Mouse (Mus musculus) liver, embryonic 11.5 days (tissue): ENCODE measurements around the gene Adamts7. TPM values are rescaled to one million over a fixed set of nuclear protein-coding genes. Genes with fewer than 3 reads are reported as not detected.
A peak's percentile ranks its signal among the peaks of the same experiment; 100 is the strongest.

Source experiments
- ATAC-seq: fragments of 200-750 bp; cut with Nextera tagmentation; replicated peaks from 2 replicates; pipeline ENCODE4 v1.8.0; 2017; ENCODE audit warnings: moderate number of reproducible peaks, mild to moderate bottlenecking, moderate TSS enrichment, moderate library complexity; ENCODE audit not compliant: low FRiP score
- DNase-seq: peaks from one replicate; pipeline ENCODE4 v3.0.0-alpha.2; 2017; ENCODE audit warnings: low spot score
- H3K27ac ChIP-seq: fragments of 300-500 bp; sonication (generic); 2 replicates; pipeline ENCODE4 v1.5.1; 2014; ENCODE audit warnings: mild to moderate bottlenecking, low read depth, low read length, control low read depth
- H3K27me3 ChIP-seq: fragments of 300-500 bp; sonication (generic); replicated peaks from 2 replicates; pipeline ENCODE4 v1.6.1; 2014; ENCODE audit warnings: low read length, mixed read lengths; ENCODE audit not compliant: control insufficient read depth, insufficient read depth
- H3K36me3 ChIP-seq: fragments of 300-500 bp; sonication (generic); 2 replicates; pipeline ENCODE4 v1.6.1; 2014; ENCODE audit warnings: mild to moderate bottlenecking, low read length, moderate library complexity, mixed read lengths; ENCODE audit not compliant: control insufficient read depth, insufficient read depth
- H3K4me1 ChIP-seq: fragments of 300-500 bp; sonication (generic); replicated peaks from 2 replicates; pipeline ENCODE4 v1.6.1; 2014; ENCODE audit warnings: low read length, mixed read lengths; ENCODE audit not compliant: control insufficient read depth, insufficient read depth
- H3K4me2 ChIP-seq: fragments of 300-500 bp; sonication (generic); 2 replicates; pipeline ENCODE4 v1.6.1; 2014; ENCODE audit warnings: mild to moderate bottlenecking, control low read depth, moderate library complexity
- H3K4me3 ChIP-seq: fragments of 300-500 bp; sonication (generic); 2 replicates; pipeline ENCODE4 v1.5.1; 2014; ENCODE audit warnings: low read depth, low read length, control low read depth
- H3K9ac ChIP-seq: fragments of 300-500 bp; sonication (generic); 2 replicates; pipeline ENCODE4 v1.6.1; 2014; ENCODE audit warnings: low read depth, low read length, control low read depth
- H3K9me3 ChIP-seq: fragments of 300-500 bp; sonication (generic); 2 replicates; pipeline ENCODE4 v1.6.1; 2016; ENCODE audit warnings: low read length, inconsistent platforms, mixed read lengths; ENCODE audit not compliant: control insufficient read depth
- WGBS: fragments of 180-500 bp; shearing (Covaris S2); extraction: QIAGEN DNeasy Blood & Tissue Kit; methylation state at CpG from one replicate; pipeline ENCODE4 v1.1.7; 2014; 5-methylcytosine and 5-hydroxymethylcytosine counted together
- polyA plus RNA-seq: library from polyadenylated mRNA; unstranded; fragments of >200 nt; fragmentation: Nextera tagmentation; extraction: Ambion mirVana; gene quantifications from 2 replicates; pipeline ENCODE4 v1.2.1, GENCODE M21; 2014

Gene Adamts7
- polyA plus RNA-seq, 1 experiment from 2014 or later: 3.2 TPM

- Histone ChIP-seq H3K36me3 (peaks cover 7% of the 10 kb centered on the region; the same call in 1 of the 2 replicates), H3K27me3 (no peaks in the 10 kb centered on the region), H3K4me1 (peaks cover 72% of the 10 kb centered on the region), H3K4me3 (no peak overlapping the region), H3K9ac (no peak overlapping the region; the same call in 1 of the 2 replicates), H3K27ac (peak overlapping the region; percentile 38), H3K9me3 (no peaks in the 10 kb centered on the region), H3K4me2 (no peak overlapping the region)
- no peak for DNase-seq
- WGBS: 73% methylated on average over 7 of the region's 7 CpGs
- no peak for ATAC-seq
Observed at GRCm38 (mm10) chr9:90247316-90247715, 84.4 kb downstream of the Adamts7 start.

- Histone ChIP-seq H3K9me3 (no peaks in the 10 kb centered on the region), H3K36me3 (peaks cover 7% of the 10 kb centered on the region; the same call in 1 of the 2 replicates), H3K27me3 (no peaks in the 10 kb centered on the region), H3K4me3 (no peak overlapping the region), H3K27ac (peak overlapping the region; percentile 65), H3K4me2 (peak overlapping the region; percentile 15; the same call in 1 of the 2 replicates), H3K4me1 (peaks cover 69% of the 10 kb centered on the region), H3K9ac (peak overlapping the region; percentile 47)
- DNase-seq (no peak), ATAC-seq (no peak)
- 87% methylated on average over 7 of the region's 7 CpGs for WGBS
Observed at GRCm38 (mm10) chr9:90248326-90248725, 85.5 kb downstream of the Adamts7 start.

- Histone ChIP-seq H3K4me2 (peak overlapping the region; percentile 15; the same call in 1 of the 2 replicates), H3K36me3 (peaks cover 7% of the 10 kb centered on the region; the same call in 1 of the 2 replicates), H3K27me3 (no peaks in the 10 kb centered on the region), H3K4me1 (peaks cover 66% of the 10 kb centered on the region), H3K27ac (peak overlapping the region; percentile 99), H3K9me3 (no peaks in the 10 kb centered on the region), H3K4me3 (no peak overlapping the region), H3K9ac (no peak overlapping the region; the same call in 1 of the 2 replicates)
- DNase-seq (no peak), ATAC-seq (no peak)
- 74% methylated on average over 2 of the region's 2 CpGs for WGBS
Observed at GRCm38 (mm10) chr9:90249036-90249435, 86.2 kb downstream of the Adamts7 start.

GRCm38 (mm10) chr9:90250141-90250775 lies 87.4 kb downstream of the Adamts7 start:
- DNase-seq: no peak
- Histone ChIP-seq H3K9ac (peak overlapping the region; percentile 66), H3K36me3 (peaks cover 7% of the 10 kb centered on the region; the same call in 1 of the 2 replicates), H3K4me1 (peaks cover 63% of the 10 kb centered on the region), H3K4me2 (peak overlapping the region; percentile 57), H3K27ac (peak overlapping the region; percentile 99), H3K27me3 (no peaks in the 10 kb centered on the region), H3K9me3 (no peaks in the 10 kb centered on the region), H3K4me3 (peak overlapping the region; percentile 4; the same call in 1 of the 2 replicates)
- ATAC-seq: peak; percentile 92
- 35% methylated on average over 5 of the region's 5 CpGs for WGBS

- ATAC-seq: peak; percentile 60
- peak overlapping the region; percentile 44 for H3K4me2 ChIP-seq
- peaks cover 7% of the 10 kb centered on the region; the same call in 1 of the 2 replicates for H3K36me3 ChIP-seq
Observed at GRCm38 (mm10) chr9:90250964-90251750, 88.3 kb downstream of the Adamts7 start.

GRCm38 (mm10) chr9:90253181-90253580 lies 90.3 kb downstream of the Adamts7 start:
- 0 out of 2 replicates have a peak, but pooled peaks cover 3% of the 10 kb centered on the region for H3K36me3 ChIP-seq
- H3K27ac ChIP-seq: no peak overlapping the region
- 91% methylated on average over 2 of the region's 2 CpGs for WGBS
- H3K4me1 ChIP-seq: peaks cover 66% of the 10 kb centered on the region
- H3K4me3 ChIP-seq: no peak overlapping the region
- no peak overlapping the region for H3K4me2 ChIP-seq
- H3K27me3 ChIP-seq: no peaks in the 10 kb centered on the region
- no peak overlapping the region for H3K9ac ChIP-seq
- no peak for ATAC-seq
- no peak for DNase-seq
- H3K9me3 ChIP-seq: no peaks in the 10 kb centered on the region

More at GRCm38 (mm10) chr9:90250964-90251750, 88.3 kb downstream of the Adamts7 start:
- H3K9ac ChIP-seq: peak overlapping the region; percentile 26; the same call in 1 of the 2 replicates
- 67% methylated on average over 13 of the region's 13 CpGs for WGBS
- no peaks in the 10 kb centered on the region for H3K27me3 ChIP-seq
- H3K4me1 ChIP-seq: peaks cover 61% of the 10 kb centered on the region
- H3K9me3 ChIP-seq: no peaks in the 10 kb centered on the region
- H3K4me3 ChIP-seq: no peak overlapping the region
- H3K27ac ChIP-seq: peak overlapping the region; percentile 99
- no peak for DNase-seq

- Histone ChIP-seq H3K9ac (peak overlapping the region; percentile 10; the same call in 1 of the 2 replicates), H3K4me3 (no peak overlapping the region), H3K27me3 (no peaks in the 10 kb centered on the region), H3K4me1 (peaks cover 68% of the 10 kb centered on the region), H3K36me3 (no peaks in the 10 kb centered on the region), H3K9me3 (no peaks in the 10 kb centered on the region), H3K27ac (peak overlapping the region; percentile 61; the same call in 1 of the 2 replicates), H3K4me2 (no peak overlapping the region)
- DNase-seq: no peak
- 44% methylated on average over 6 of the region's 6 CpGs for WGBS
- no peak for ATAC-seq
Observed at GRCm38 (mm10) chr9:90255844-90256405, 93.1 kb downstream of the Adamts7 start.

- 54% methylated on average over 7 of the region's 7 CpGs for WGBS
- H3K4me1 ChIP-seq: peaks cover 66% of the 10 kb centered on the region
- no peaks in the 10 kb centered on the region for H3K27me3 ChIP-seq
- H3K36me3 ChIP-seq: no peaks in the 10 kb centered on the region
- ATAC-seq: no peak
- no peak overlapping the region for H3K4me3 ChIP-seq
- H3K9ac ChIP-seq: 0 out of 2 replicates have a peak overlapping the region, but pooled peaks have one; percentile 6
- H3K9me3 ChIP-seq: no peaks in the 10 kb centered on the region
- H3K4me2 ChIP-seq: peak overlapping the region; percentile 19
- H3K27ac ChIP-seq: peak overlapping the region; percentile 50; the same call in 1 of the 2 replicates
- DNase-seq: no peak
Observed at GRCm38 (mm10) chr9:90257220-90257619, 94.4 kb downstream of the Adamts7 start.
